Mouse (Mus musculus): ENCODE data around the gene Pias3. TPM values are rescaled to one million over a fixed set of nuclear protein-coding genes. Genes with fewer than 3 reads are reported as not detected.
"Not testable (repeated sequence)": the region's sequence is repeated elsewhere in the genome, so short reads cannot be mapped to it uniquely, and the experiment has no call there.

The Pias3 gene
- total RNA-seq, 1 experiment: 14.6 TPM

DNA sequence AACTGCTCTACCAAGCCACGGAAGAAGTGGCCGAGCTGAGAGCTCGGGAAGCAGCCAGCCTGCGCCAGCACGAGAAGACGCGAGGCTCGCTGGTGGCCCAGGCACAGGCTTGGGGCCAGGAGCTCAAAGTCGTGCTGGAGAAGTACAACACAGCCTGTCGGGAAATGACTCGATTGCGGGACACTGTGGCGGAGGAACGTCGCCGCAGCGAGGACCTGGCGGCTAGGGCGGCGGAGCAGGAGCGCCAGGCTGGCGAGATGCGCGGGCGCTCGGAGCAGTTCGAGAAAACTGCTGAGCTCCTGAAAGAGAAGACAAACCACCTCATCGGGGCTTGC is 11.4 kb upstream of the Pias3 start:
- H3K4me3 ChIP-seq (ENCODE audit: insufficient read depth in 1 of 2, low read depth in 1 of 2, low read length in 2 of 2, poor library complexity in 1 of 2, severe bottlenecking in 1 of 2): peak overlapping the region; percentile 40 to 49
- no peak overlapping the region for H3K27ac ChIP-seq (ENCODE audit: insufficient read depth, low read depth, low read length, poor library complexity, severe bottlenecking)
- H3K9me3 ChIP-seq (ENCODE audit: control insufficient read depth, insufficient read depth, low read depth, low read length): no peaks in the 10 kb centered on the region
- in situ Hi-C loops (cut with MboI; ENCODE audit: low sequenced_read_pairs in 2 of 2, unreplicated experiment in 2 of 2): no loop called here
- no peaks in the 10 kb centered on the region for H3K36me3 ChIP-seq (ENCODE audit: control insufficient read depth, insufficient read depth, low read length, poor library complexity, severe bottlenecking)
- H3K9ac ChIP-seq (ENCODE audit: insufficient read depth, low read depth, low read length, poor library complexity, severe bottlenecking): peak overlapping the region; percentile 25; the same call in 1 of the 2 replicates
- peaks cover 14 to 16% of the 10 kb centered on the region in 2 experiments for H3K4me1 ChIP-seq (ENCODE audit: control insufficient read depth in 2 of 2, insufficient read depth in 2 of 2, low read length in 2 of 2, poor library complexity in 1 of 2)
- TF ChIP-seq ZNF384 (IDR thresholded peaks at IDR 0.05; ENCODE audit: low read depth, low read length): no peak
- TF ChIP-seq HCFC1 (IDR thresholded peaks at IDR 0.05; ENCODE audit: borderline replicate concordance, insufficient read depth, low read length): no peak
- TF ChIP-seq MAFK (IDR thresholded peaks at IDR 0.05; ENCODE audit: insufficient read depth, low read depth, low read length): no peak
- TF ChIP-seq CHD2 (IDR thresholded peaks at IDR 0.05; ENCODE audit: low read depth, low read length): no peak
- no peak for TF ChIP-seq ZC3H11A (IDR thresholded peaks at IDR 0.05; ENCODE audit: borderline replicate concordance, low read depth, low read length)
- no peak for DNase-seq (ENCODE audit: low read depth, low spot score)

DNA sequence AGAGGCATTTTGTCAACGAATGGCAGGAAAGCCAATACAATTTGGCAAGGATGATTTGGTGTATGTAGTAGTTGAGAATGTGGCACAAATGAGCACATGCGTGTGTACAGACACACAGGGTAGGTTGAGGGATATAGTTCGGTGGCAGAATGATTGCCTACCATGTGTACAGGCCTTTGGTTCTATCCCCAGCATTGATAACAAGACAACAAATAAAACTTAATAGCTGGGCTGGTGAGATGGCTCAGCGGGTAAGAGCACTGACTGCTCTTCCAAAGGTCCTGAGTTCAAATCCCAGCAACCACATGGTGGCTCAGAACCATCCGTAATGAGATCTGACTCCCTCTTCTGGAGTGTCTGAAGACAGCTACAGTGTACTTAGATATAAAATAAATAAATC is 10.1 kb upstream of the Pias3 start:
- DNase-seq (ENCODE audit: low read depth, low spot score); H3K27ac ChIP-seq (ENCODE audit: insufficient read depth, low read depth, low read length, poor library complexity, severe bottlenecking); H3K9ac ChIP-seq (ENCODE audit: insufficient read depth, low read depth, low read length, poor library complexity, severe bottlenecking); H3K4me3 ChIP-seq (ENCODE audit: insufficient read depth in 1 of 2, low read depth in 1 of 2, low read length in 2 of 2, poor library complexity in 1 of 2, severe bottlenecking in 1 of 2); H3K36me3 ChIP-seq (ENCODE audit: control insufficient read depth, insufficient read depth, low read length, poor library complexity, severe bottlenecking); in situ Hi-C loops (cut with MboI; ENCODE audit: low sequenced_read_pairs in 2 of 2, unreplicated experiment in 2 of 2); H3K9me3 ChIP-seq (ENCODE audit: control insufficient read depth, insufficient read depth, low read depth, low read length): not testable (repeated sequence)
- H3K4me1 ChIP-seq (ENCODE audit: control insufficient read depth in 2 of 2, insufficient read depth in 2 of 2, low read length in 2 of 2, poor library complexity in 1 of 2): peaks cover 9 to 10% of the 10 kb centered on the region in 2 experiments

DNA sequence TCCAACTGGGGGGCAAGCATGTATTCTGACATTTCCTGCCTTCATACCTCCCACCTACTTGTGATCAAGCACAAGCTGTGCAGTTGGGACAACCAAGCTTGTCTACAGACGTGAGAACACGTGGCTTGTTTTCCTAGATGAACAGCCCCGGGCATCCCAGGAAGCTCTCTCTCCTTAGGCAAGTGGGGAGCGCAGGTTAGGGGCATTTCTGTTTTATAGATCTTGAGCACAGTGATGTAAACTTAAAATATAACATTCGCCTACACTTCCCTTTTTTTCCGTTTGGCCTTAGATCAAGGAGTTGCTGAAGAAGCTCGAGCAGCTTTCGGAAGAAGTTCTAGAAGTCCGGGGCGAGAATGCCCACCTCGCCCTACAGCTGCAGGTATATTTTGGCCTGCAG is 7.3 kb upstream of the Pias3 start:
- Histone ChIP-seq H3K9me3 (ENCODE audit: control insufficient read depth, insufficient read depth, low read depth, low read length) (no peaks in the 10 kb centered on the region), H3K4me1 (ENCODE audit: control insufficient read depth in 2 of 2, insufficient read depth in 2 of 2, low read length in 2 of 2, poor library complexity in 1 of 2) (peaks cover 9 to 15% of the 10 kb centered on the region in 2 experiments), H3K27ac (ENCODE audit: insufficient read depth, low read depth, low read length, poor library complexity, severe bottlenecking) (no peak overlapping the region), H3K36me3 (ENCODE audit: control insufficient read depth, insufficient read depth, low read length, poor library complexity, severe bottlenecking) (no peaks in the 10 kb centered on the region), H3K4me3 (ENCODE audit: insufficient read depth in 1 of 2, low read depth in 1 of 2, low read length in 2 of 2, poor library complexity in 1 of 2, severe bottlenecking in 1 of 2) (no peak overlapping the region), H3K9ac (ENCODE audit: insufficient read depth, low read depth, low read length, poor library complexity, severe bottlenecking) (no peak overlapping the region)
- TF ChIP-seq HCFC1 (IDR thresholded peaks at IDR 0.05; ENCODE audit: borderline replicate concordance, insufficient read depth, low read length) (no peak), MAFK (IDR thresholded peaks at IDR 0.05; ENCODE audit: insufficient read depth, low read depth, low read length) (no peak), ZC3H11A (IDR thresholded peaks at IDR 0.05; ENCODE audit: borderline replicate concordance, low read depth, low read length) (no peak), ZNF384 (IDR thresholded peaks at IDR 0.05; ENCODE audit: low read depth, low read length) (no peak), CHD2 (IDR thresholded peaks at IDR 0.05; ENCODE audit: low read depth, low read length) (no peak)
- in situ Hi-C loops (cut with MboI; ENCODE audit: low sequenced_read_pairs in 2 of 2, unreplicated experiment in 2 of 2): no loop called here
- no peak for DNase-seq (ENCODE audit: low read depth, low spot score)

DNA sequence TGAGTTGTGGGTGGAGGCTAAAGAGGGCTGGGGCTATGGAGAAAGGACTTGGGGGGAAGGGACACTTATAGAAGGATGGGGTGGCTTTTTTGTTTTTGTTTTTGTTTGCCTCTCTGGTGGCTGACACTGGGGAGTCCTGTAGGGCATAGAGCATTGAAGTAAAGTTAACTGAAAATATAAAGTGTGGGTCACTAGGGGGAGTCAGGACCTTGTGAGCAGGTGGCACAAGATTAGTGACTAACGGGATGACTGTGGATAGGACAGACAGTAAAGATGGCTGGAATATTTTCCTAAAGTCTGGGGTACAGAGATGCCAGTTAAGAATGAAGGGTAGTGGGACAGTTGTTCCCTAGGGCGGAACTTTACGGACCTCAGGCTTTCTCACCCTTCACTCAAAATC is 5.9 kb upstream of the Pias3 start:
- TF ChIP-seq ZC3H11A (IDR thresholded peaks at IDR 0.05; ENCODE audit: borderline replicate concordance, low read depth, low read length) (no peak), HCFC1 (IDR thresholded peaks at IDR 0.05; ENCODE audit: borderline replicate concordance, insufficient read depth, low read length) (no peak), CHD2 (IDR thresholded peaks at IDR 0.05; ENCODE audit: low read depth, low read length) (no peak), MAFK (IDR thresholded peaks at IDR 0.05; ENCODE audit: insufficient read depth, low read depth, low read length) (no peak), ZNF384 (IDR thresholded peaks at IDR 0.05; ENCODE audit: low read depth, low read length) (no peak)
- Histone ChIP-seq H3K9ac (ENCODE audit: insufficient read depth, low read depth, low read length, poor library complexity, severe bottlenecking) (no peak overlapping the region), H3K36me3 (ENCODE audit: control insufficient read depth, insufficient read depth, low read length, poor library complexity, severe bottlenecking) (no peaks in the 10 kb centered on the region), H3K4me3 (ENCODE audit: insufficient read depth in 1 of 2, low read depth in 1 of 2, low read length in 2 of 2, poor library complexity in 1 of 2, severe bottlenecking in 1 of 2) (no peak overlapping the region), H3K9me3 (ENCODE audit: control insufficient read depth, insufficient read depth, low read depth, low read length) (no peaks in the 10 kb centered on the region), H3K4me1 (ENCODE audit: control insufficient read depth in 2 of 2, insufficient read depth in 2 of 2, low read length in 2 of 2, poor library complexity in 1 of 2) (peaks cover 5 to 11% of the 10 kb centered on the region in 2 experiments), H3K27ac (ENCODE audit: insufficient read depth, low read depth, low read length, poor library complexity, severe bottlenecking) (no peak overlapping the region)
- in situ Hi-C loops (cut with MboI; ENCODE audit: low sequenced_read_pairs in 2 of 2, unreplicated experiment in 2 of 2): no loop called here
- DNase-seq (ENCODE audit: low read depth, low spot score): no peak

DNA sequence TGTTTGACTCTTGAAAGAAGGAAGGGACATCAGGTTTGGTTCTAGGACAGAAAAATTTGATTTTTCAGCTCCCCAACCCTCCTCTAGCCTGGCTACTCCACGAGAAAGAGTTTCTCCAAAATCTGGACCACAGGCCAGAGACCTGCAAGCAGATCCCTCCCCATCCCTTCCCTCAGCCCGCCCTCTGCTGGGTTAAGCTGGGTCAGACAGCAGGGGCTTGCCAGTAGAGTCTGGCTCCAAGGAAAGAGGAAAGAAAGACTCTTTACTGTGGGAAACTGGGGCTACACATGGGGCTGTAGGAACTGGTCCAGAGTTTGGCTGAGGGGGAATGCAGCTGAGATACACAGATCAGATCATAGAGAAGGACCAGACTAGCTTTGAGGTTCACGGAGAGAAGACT is 3.7 kb upstream of the Pias3 start:
- TF ChIP-seq HCFC1 (IDR thresholded peaks at IDR 0.05; ENCODE audit: borderline replicate concordance, insufficient read depth, low read length) (no peak), ZNF384 (IDR thresholded peaks at IDR 0.05; ENCODE audit: low read depth, low read length) (no peak), CHD2 (IDR thresholded peaks at IDR 0.05; ENCODE audit: low read depth, low read length) (no peak), MAFK (IDR thresholded peaks at IDR 0.05; ENCODE audit: insufficient read depth, low read depth, low read length) (no peak), ZC3H11A (IDR thresholded peaks at IDR 0.05; ENCODE audit: borderline replicate concordance, low read depth, low read length) (no peak)
- Histone ChIP-seq H3K36me3 (ENCODE audit: control insufficient read depth, insufficient read depth, low read length, poor library complexity, severe bottlenecking) (no peaks in the 10 kb centered on the region), H3K9ac (ENCODE audit: insufficient read depth, low read depth, low read length, poor library complexity, severe bottlenecking) (no peak overlapping the region), H3K27ac (ENCODE audit: insufficient read depth, low read depth, low read length, poor library complexity, severe bottlenecking) (no peak overlapping the region), H3K9me3 (ENCODE audit: control insufficient read depth, insufficient read depth, low read depth, low read length) (no peaks in the 10 kb centered on the region), H3K4me3 (ENCODE audit: insufficient read depth in 1 of 2, low read depth in 1 of 2, low read length in 2 of 2, poor library complexity in 1 of 2, severe bottlenecking in 1 of 2) (no peak overlapping the region; a peak in 1 of 4 replicates), H3K4me1 (ENCODE audit: control insufficient read depth in 2 of 2, insufficient read depth in 2 of 2, low read length in 2 of 2, poor library complexity in 1 of 2) (peaks cover 5 to 7% of the 10 kb centered on the region in 2 experiments)
- DNase-seq (ENCODE audit: low read depth, low spot score): no peak
- in situ Hi-C loops (cut with MboI; ENCODE audit: low sequenced_read_pairs in 2 of 2, unreplicated experiment in 2 of 2): no loop called here
